Mouse (Mus musculus): ENCODE results near the gene 1700001J03Rik.
"Not testable (repeated sequence)": the region's sequence is repeated elsewhere in the genome, so short reads cannot be mapped to it uniquely, and the experiment has no call there.

1700001J03Rik gene

GRCm38 (mm10) chr5:146188144-146188543 lies 3.0 kb upstream of the 1700001J03Rik start:
- DNase-seq (ENCODE audit: low spot score in 2 of 2) = no peak

GRCm38 (mm10) chr5:146187441-146187840 lies 2.3 kb upstream of the 1700001J03Rik start:
- DNase-seq (ENCODE audit: low spot score in 2 of 2) = peak; percentile 32 to 44

- DNase-seq (ENCODE audit: low spot score in 2 of 2) = not testable (repeated sequence)
These were observed 12.4 kb downstream of the 1700001J03Rik start for GRCm38 (mm10) chr5:146172744-146173143.

GRCm38 (mm10) chr5:146170621-146171020 lies 14.5 kb downstream of the 1700001J03Rik start, which contains the start of gene Gm6309:
TSS of gene Gm6309 (minus strand) at chr5:146170721.
- DNase-seq (ENCODE audit: low spot score in 2 of 2) = not testable (repeated sequence)

- DNase-seq (ENCODE audit: low spot score in 2 of 2) = not testable (repeated sequence)
These were observed 24.7 kb downstream of the 1700001J03Rik start, which contains the start of gene Gm5565 for GRCm38 (mm10) chr5:146160439-146160838. TSS of gene Gm5565 (minus strand) at chr5:146160539.

GRCm38 (mm10) chr5:146158326-146158725 lies 26.8 kb downstream of the 1700001J03Rik start:
- DNase-seq (ENCODE audit: low spot score in 2 of 2) = not testable (repeated sequence)

GRCm38 (mm10) chr5:146150454-146150853 lies 34.6 kb downstream of the 1700001J03Rik start:
- DNase-seq (ENCODE audit: low spot score in 2 of 2) = no peak

- DNase-seq (ENCODE audit: low spot score in 2 of 2) = no peak
These were observed 37.2 kb downstream of the 1700001J03Rik start for GRCm38 (mm10) chr5:146147903-146148302.
